Mouse (Mus musculus) urinary bladder, postnatal 14 days (tissue): Measurements from ENCODE around the gene Plekhh3.

Source experiments
- DNase-seq: peaks from one replicate; pipeline ENCODE4 v3.0.0; 2021; ENCODE audit warnings: low spot score

The Plekhh3 gene

GRCm38 (mm10) chr11:101170811-101171610 lies at the start of gene Plekhh3:
TSS of gene Plekhh3 (minus strand) at chr11:101171351.
- peak; percentile 96 for DNase-seq

DNA sequence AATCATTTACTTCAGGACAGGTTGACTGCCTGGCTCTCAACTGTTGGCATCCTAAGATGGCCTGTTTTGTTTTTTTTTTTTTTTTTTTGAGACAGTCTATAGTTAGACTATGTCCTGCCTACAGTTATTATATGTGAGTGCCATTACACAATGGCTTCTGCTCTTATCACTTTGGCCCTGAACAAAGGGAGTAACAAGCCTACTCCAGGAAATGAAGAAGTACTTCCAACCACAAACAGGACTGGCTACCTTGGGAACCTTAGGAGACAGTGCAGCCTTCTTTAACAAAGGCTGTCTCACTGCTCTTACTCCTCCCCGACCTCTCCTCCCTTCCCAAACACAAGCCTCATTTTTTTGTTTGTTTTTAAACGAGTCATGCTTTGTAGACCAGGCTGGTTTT lies 49.7 kb upstream of the Plekhh3 start:
- no peak for DNase-seq

- no peak for DNase-seq
Observed at GRCm38 (mm10) chr11:101218436-101219055, 47.4 kb upstream of the Plekhh3 start.

DNA sequence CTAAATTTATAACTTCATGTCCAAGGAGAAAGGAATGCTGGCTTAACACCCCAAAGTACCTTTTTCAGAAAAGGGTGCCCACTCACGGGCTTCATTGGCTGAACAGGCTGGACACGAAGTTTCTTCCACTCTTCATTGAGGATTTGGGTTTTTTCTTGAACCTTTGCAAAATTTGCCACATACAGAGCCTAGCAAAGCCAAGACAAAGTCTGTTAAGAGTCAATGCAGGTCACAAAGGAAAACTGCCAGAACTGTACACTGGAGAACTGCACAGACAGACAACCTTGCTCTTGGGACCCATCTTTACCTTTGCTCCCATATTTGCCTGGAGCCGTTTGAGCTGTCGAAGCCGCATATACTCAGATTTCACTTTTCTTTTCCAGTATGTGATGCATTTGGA lies 45.8 kb upstream of the Plekhh3 start:
- DNase-seq: no peak

- DNase-seq: no peak
Observed at GRCm38 (mm10) chr11:101211970-101212369, 40.8 kb upstream of the Plekhh3 start.

DNA sequence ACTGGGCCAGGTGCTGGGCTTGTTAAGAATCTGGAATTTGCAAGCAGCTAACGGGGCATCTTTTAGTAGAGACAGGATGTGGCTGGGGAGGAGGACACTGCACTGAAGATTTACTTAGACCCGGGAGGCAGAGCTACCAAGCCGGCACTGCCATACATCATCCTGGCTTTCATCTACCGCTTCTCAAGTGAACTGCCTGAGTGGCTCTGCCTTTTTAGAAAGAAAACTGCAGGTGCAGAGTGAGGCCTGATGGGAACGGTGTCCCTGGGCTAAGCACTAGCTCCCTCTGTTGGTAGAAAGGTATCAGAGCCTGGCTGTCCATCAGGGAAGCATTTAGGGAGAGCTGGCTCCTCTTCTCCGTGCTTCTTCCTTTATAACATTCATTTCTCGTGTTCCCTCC lies 29.8 kb upstream of the Plekhh3 start:
- no peak for DNase-seq

DNA sequence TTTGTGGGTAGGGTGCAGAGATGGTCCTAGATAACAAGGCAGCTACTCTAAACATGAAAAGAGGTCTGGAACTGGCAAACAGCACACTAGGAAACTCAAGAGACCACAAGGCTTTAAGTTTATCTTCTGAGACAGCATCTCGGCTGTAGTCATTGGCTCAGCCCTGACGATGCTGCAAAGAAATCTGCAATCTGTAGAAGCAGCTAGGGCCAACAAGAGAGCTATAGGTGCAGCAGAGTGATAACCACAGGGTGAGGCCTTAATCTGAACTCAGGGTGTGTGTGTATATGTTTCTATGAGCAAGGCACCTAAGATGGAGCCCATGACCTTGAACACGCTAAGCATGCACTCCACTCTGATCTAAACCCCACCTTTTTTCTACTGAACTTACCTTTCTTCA lies 28.4 kb upstream of the Plekhh3 start:
- no peak for DNase-seq

DNA sequence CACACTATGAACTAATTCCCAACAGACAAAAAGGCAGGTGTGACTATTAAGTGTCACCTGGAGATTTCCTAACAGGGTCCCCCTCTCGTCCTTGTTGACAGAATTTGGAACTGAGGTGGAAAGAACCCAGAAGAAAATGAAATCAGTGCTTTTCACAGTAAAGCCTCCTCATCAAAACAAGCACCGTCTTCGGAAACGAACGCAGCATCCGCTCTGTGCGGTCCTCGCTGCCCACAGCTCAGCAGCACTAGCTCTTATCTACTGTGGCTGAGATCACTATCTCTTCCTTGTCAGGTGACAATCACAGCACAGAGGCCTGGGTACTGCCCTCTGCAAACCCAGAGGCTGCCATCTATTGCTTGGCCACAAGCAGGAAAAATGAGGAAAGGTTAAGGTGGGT lies 25.0 kb upstream of the Plekhh3 start:
- no peak for DNase-seq

DNA sequence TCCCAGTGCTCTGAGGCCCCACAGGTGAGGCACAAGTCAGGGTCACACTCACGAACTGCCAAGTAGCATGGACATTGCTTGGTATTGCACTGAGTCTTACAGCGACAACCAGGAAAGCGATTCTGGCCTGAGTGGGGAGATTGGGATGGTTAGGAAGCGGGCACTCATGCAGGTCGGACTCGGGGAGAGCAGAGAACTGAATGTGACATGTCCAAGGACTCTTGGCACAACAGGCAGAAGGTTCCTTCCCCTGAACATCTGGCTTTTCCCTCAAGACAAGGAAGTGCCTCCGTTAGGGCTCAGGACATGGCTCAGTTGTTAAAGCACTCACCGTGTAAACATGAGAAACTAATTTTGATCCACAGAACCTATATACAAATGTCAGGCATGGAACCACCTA lies 24.4 kb upstream of the Plekhh3 start:
- no peak for DNase-seq

- no peak for DNase-seq
Observed at GRCm38 (mm10) chr11:101195101-101195500, 23.9 kb upstream of the Plekhh3 start.

DNA sequence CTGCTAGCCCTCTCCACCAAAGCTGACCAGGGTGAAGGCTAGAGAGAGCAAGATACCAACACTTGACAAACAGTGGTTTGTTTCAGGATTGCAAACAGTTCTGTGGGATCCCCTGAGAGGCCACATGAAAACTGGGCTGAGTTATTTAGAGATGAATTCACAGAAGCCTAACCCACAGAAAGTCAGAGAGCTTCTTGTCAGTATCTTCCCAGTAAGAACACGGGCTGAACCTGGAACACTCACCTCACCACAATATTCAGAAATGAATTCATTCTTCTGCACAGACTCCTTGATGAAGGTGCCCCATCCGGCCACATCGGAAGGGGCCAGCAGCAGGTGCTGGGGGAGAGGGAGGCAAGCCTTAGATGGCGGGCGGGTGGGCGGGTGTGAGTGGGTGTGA lies 23.5 kb upstream of the Plekhh3 start:
- no peak for DNase-seq

DNA sequence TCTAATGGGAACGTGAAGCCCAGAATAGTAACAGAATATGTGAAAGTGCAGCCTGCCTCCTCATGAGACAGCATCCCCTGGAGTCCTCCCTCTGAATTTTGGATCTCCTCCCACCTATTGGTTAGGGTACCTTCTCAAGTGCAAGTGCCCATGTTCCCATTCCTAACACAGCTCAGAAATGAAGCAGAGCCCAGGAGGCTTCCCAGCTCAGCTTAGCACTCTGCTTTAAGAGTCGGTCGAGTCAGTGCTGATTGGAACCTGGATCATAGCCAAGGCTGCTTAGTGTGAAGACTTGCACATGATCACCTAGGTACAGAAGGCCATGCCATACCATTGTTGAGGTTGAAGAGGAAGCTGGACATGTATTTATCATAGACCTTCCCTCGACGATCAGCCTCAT lies 23.0 kb upstream of the Plekhh3 start:
- DNase-seq: no peak

DNA sequence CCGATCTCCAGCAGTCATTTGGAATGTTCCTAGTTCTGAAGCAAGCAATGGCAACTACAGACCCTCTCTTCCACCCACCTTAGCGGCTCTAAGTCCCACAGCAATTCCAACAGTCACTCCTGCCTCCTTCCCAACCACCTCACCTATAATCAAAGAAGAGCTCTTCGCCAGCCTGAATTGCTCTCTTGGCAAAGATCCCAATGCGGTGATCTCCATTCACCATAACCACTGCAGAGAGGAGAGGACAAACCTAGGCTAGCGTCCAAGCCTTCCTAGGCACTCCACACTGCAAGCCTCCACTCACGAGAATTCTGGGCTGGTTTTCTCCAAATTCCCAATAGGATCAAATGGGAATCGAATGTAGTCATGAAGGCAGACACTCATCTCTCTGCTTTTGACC lies 21.9 kb upstream of the Plekhh3 start:
- DNase-seq: no peak

GRCm38 (mm10) chr11:101192646-101193045 lies 21.5 kb upstream of the Plekhh3 start:
- no peak for DNase-seq

GRCm38 (mm10) chr11:101191919-101192470 lies 20.8 kb upstream of the Plekhh3 start:
- DNase-seq: no peak

DNA sequence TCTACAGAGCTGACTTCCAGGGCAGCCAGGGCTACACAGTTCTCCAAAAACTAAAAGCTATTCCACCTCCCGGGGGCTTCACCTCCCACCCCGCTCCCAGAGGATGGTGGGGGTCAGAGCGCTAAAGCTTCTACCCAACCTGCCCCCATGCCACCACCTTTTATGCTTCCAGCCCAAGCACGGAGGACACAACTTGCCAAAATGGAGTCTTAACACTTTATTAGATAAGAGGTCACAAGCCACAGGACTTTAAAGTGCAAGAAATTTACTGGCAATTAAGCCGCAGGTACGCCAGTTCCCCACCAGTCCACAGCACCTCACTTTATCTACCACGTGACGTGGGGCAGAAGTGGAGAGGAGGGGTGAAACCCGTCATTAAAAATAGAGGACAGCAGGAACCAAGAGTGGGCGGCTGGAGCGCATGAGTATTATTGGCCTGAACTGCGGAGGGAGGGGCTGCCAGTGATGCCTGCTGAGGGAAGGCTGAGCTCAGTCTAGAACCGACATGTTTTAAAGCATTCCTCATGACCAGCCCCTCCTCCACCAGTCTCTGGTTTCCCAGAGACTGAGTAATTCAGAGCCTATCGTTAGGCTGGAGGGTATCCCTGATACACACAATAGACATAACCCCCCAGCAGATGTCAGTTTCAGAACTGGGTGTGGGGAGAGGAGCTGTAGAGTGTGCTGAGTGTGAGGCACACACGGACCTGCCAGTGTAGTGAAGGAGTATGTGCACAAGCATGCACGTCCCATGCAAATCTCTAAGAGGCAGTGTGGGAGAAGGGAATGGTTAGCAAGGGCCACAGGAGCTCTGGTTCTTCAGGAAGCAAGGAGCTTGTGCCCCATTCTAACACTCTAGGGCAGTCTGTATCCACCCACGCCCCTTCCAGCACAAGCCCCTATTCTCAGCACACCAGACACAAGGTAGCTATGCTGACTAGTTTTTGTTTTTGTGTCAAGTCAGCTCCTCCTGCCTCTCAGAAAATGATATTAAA lies 20.1 kb upstream of the Plekhh3 start:
- DNase-seq: no peak

DNA sequence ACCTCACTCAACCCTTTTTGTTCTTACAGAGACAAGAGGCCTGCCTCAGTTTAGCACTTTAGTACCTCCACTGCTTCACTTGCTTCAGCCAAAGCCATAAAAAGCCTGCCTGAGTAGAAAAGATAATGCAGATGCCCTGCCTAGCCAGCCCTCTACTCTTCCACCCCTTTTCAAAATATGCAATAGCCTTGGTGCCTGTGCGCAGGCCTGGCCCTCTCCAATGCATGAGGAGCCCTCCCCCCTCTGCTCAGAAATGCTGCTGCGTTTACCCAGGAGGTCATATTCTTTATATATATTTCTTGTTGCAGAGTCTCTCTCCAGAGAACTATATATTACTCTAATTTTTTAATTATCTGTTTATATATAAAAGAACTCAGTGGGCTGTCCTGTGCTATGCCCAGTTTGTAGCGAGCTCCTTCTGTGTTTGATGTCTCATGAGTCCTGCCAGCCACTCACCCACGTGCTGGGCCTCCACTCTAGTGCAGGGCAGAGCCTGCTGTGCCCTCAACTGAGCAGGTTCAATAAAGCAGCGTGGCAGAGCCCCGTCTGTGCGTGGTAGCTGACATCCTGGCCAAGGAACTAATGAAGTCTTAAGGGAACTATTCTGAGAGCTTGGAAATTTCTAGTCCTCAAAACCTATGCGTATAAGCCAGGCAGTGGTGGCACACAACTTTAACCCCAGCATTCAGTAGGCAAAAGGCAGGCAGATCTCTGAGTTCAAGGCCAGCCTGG lies 19.2 kb upstream of the Plekhh3 start:
- no peak for DNase-seq

DNA sequence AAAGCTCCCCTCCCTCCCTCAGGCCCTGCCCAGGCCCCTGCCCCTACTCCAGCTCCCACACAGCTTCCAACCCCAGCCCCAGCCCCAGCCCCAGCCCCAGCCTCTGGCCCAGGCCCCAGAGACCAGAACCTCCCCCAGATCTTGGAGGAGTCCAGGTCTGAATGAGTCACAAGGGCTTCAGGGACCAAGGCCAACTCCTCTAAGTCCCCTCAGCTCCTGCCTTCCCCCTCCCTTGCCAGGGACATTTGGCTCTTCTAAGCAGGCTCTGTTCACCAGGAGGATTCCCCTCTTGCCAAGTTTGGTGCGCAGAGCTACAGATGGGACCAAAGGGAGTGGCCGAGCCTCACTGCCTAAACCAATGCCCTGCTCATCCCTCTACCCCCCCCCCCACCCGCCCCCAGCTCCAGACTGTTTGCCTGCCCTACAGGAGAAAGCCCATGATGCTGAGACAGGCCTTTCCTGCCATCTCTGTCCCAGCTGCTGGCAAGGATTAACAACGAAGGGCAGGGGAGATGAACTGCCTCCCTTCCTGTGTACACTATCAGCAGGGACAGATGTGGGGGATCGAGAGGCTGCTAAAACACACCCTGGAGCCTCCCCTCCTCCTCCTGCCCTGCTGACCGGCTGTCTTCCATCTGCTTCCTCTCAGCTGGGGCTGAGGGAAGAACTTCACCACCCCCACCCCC lies 18.5 kb upstream of the Plekhh3 start:
- peak; percentile 80 for DNase-seq

GRCm38 (mm10) chr11:101188166-101188805 lies 17.1 kb upstream of the Plekhh3 start:
- peak; percentile 63 for DNase-seq

GRCm38 (mm10) chr11:101187541-101187940 lies 16.4 kb upstream of the Plekhh3 start:
- no peak for DNase-seq
